Mouse (Mus musculus): ENCODE data around the gene Lsm10.

DNA sequence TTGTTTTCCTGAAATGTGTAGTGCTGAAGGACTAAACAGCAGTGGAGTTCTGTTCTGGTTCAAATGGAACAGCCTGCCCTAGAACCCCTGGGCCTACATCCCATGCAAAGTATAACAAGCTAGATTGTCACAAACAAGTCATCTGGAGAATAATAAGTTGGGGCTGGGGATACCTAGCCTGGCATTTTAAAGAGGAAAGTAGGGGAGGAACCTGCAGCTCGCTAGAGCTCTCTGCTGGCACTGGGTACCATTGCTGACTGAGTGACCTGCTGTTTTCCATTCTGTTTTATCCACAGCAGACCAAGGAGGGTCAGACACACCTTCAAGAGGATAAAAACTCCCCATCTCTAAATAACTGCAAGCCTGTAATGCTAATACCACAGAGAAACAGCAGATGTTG is 33.6 kb upstream of the Lsm10 start:
- no peak for TF ChIP-seq CTCF (IDR thresholded peaks at IDR 0.05; ENCODE audit: low read depth)
- TF ChIP-seq EP300 (optimal IDR thresholded peaks at IDR 0.05): no peak

Measured in stomach, postnatal 0 days (tissue).